Mouse (Mus musculus) stomach, embryonic 14.5 days (tissue): ENCODE data around the gene Cd53. TPM values are rescaled to one million over a fixed set of nuclear protein-coding genes. Genes with fewer than 3 reads are reported as not detected.
A peak's percentile ranks its signal among the peaks of the same experiment; 100 is the strongest.

Experiments used
- ATAC-seq: fragments of 200-750 bp; cut with Nextera tagmentation; 2 replicates; pipeline ENCODE4 v1.8.0; 2017; ENCODE audit warnings: low read depth, moderate TSS enrichment; ENCODE audit not compliant: insufficient number of reproducible peaks, insufficient read depth, low FRiP score
- H3K27ac ChIP-seq: fragments of 300-500 bp; sonication (generic); 2 replicates; pipeline ENCODE4 v1.5.1; 2014; ENCODE audit warnings: mild to moderate bottlenecking, low read length, moderate library complexity, mixed read lengths
- H3K27me3 ChIP-seq: fragments of 300-500 bp; sonication (generic); 2 replicates; pipeline ENCODE4 v1.6.1; 2014; ENCODE audit warnings: low read length, control low read depth, mixed read lengths; ENCODE audit not compliant: control insufficient read depth, insufficient read depth
- H3K36me3 ChIP-seq: fragments of 300-500 bp; sonication (generic); 2 replicates; pipeline ENCODE4 v1.6.1; 2014; ENCODE audit warnings: mild to moderate bottlenecking, control low read depth, low read length, moderate library complexity, mixed read lengths; ENCODE audit not compliant: control insufficient read depth, insufficient read depth
- H3K4me1 ChIP-seq: fragments of 300-500 bp; sonication (generic); 2 replicates; pipeline ENCODE4 v1.6.1; 2014; ENCODE audit warnings: low read length, control low read depth, mixed read lengths; ENCODE audit not compliant: control insufficient read depth, insufficient read depth
- H3K4me2 ChIP-seq: fragments of 300-500 bp; sonication (generic); replicated peaks from 2 replicates; pipeline ENCODE4 v1.6.1; 2014; ENCODE audit warnings: low read depth, low read length, control low read depth
- H3K4me3 ChIP-seq: fragments of 300-500 bp; sonication (generic); 2 replicates; pipeline ENCODE4 v1.5.1; 2014; ENCODE audit warnings: low read depth, low read length, control low read depth
- H3K9ac ChIP-seq: fragments of 300-500 bp; sonication (generic); replicated peaks from 2 replicates; pipeline ENCODE4 v1.6.1; 2014; ENCODE audit warnings: low read depth, mild to moderate bottlenecking, control low read depth, low read length, moderate library complexity, mixed read lengths
- H3K9me3 ChIP-seq: fragments of 300-500 bp; sonication (generic); 2 replicates; pipeline ENCODE4 v1.6.1; 2016; ENCODE audit warnings: low read depth, low read length, control low read depth; ENCODE audit not compliant: control insufficient read depth
- WGBS: fragments of 180-500 bp; shearing (Covaris S2); extraction: QIAGEN DNeasy Blood & Tissue Kit; methylation state at CpG from one replicate; pipeline ENCODE4 v1.1.7; 2014; 5-methylcytosine and 5-hydroxymethylcytosine counted together
- polyA plus RNA-seq: library from polyadenylated mRNA; unstranded; fragments of >200 nt; fragmentation: Nextera tagmentation; extraction: Ambion mirVana; gene quantifications from 2 replicates; pipeline ENCODE4 v1.2.1, GENCODE M21; 2014

The Cd53 gene
- polyA plus RNA-seq, 1 experiment from 2014 or later, result 8.2 TPM

DNA sequence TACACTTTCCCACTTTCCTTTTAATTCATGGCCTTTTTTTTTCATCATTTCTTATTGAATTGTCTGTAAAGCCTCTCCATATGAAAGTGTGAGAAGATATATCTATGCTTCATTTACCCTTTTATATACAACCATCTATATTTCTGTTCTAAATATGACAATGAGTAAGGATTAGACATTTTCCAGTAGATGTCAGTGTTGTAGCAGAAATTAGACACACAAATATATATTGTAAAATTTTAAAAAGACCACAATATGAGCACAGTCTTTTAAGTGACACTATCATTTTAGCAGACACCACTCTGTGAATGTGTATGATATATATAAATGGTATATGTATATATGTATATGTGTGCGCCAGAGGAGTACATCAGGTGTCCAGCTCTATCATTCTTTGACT is 18.1 kb downstream of the Cd53 start:
- Histone ChIP-seq H3K4me1 (no peaks in the 10 kb centered on the region), H3K36me3 (no peaks in the 10 kb centered on the region), H3K9me3 (no peaks in the 10 kb centered on the region), H3K27me3 (no peaks in the 10 kb centered on the region), H3K4me3 (no peak overlapping the region), H3K9ac (no peak overlapping the region), H3K4me2 (no peak overlapping the region), H3K27ac (no peak overlapping the region)
- WGBS, result 70% methylated on average over 1 of the region's 1 CpGs
- no peak for ATAC-seq

DNA sequence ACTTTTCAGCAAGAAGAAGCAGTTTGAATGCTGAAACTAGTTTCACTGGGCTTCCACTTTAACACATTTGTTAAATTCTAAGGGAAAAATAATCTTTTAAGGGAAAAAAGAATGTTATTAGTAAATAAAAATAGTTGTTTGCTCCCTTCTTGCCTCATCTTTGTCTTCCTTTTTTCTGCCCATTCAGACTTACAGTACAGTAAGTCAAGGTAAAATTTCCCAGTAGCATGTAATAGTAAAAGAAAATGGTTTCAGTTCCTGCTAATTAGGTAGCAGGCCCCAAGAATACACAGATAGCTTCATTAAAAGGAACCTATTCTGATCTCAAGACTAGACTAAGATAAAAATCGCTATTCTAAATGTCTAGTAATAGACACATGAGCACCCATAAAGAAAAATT is 34.1 kb downstream of the Cd53 start:
- no peak overlapping the region for H3K4me3 ChIP-seq
- H3K9ac ChIP-seq, result no peak overlapping the region
- 64% methylated on average over 1 of the region's 1 CpGs for WGBS
- no peaks in the 10 kb centered on the region for H3K36me3 ChIP-seq
- no peaks in the 10 kb centered on the region for H3K4me1 ChIP-seq
- H3K27ac ChIP-seq, result no peak overlapping the region
- H3K4me2 ChIP-seq, result no peak overlapping the region
- ATAC-seq, result no peak
- H3K27me3 ChIP-seq, result no peaks in the 10 kb centered on the region
- no peaks in the 10 kb centered on the region for H3K9me3 ChIP-seq

DNA sequence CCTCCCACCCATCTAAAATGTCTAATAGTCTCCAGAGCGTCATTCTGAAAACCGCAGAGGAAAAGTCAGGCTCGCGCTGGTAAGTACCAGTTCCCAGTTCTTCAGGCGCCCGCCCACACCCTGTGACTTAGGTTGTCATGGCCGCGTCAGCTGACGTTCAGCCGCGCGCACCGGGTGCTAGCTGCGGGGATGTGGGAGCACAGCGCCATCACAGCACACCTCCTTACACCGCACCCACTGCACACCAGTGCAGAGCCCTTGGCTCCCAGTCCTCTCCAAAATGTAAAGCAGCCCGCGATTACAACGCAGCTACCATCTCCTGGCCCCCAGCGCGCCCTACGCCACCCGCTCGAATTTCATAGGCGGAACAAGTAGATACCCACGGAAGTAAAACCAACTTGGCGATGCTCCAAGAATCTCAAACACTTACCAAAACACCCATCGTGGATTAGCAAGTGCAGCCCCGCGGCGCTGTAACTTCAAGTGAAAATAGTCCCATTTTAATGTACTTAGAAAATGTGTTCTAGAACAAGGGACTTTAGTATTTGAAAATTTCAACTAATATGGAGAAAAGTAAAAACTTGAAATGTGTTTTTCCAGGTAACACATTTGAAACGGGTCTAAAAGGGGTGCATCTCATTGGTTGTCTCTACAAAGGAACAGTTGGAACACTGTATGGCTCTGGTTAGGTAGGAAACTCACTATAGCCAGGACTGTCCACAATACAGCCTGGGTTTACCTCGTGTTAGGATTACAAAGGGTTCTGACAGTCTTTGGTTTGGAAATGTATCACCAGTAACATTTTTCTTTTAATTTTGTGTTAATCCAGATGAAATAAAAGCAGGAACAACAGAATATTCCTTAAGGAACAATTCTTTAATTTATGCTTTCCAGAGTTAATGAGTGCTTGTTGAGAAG is 67.7 kb downstream of the Cd53 start:
- ATAC-seq, result peak; percentile 91
- Histone ChIP-seq H3K4me2 (peak overlapping the region; percentile 49), H3K36me3 (no peaks in the 10 kb centered on the region), H3K27ac (peak overlapping the region; percentile 95), H3K4me1 (no peaks in the 10 kb centered on the region), H3K4me3 (peak overlapping the region; percentile 63), H3K9ac (peak overlapping the region; percentile 40), H3K27me3 (no peaks in the 10 kb centered on the region), H3K9me3 (no peaks in the 10 kb centered on the region)
- 2% methylated on average over 33 of the region's 33 CpGs for WGBS

DNA sequence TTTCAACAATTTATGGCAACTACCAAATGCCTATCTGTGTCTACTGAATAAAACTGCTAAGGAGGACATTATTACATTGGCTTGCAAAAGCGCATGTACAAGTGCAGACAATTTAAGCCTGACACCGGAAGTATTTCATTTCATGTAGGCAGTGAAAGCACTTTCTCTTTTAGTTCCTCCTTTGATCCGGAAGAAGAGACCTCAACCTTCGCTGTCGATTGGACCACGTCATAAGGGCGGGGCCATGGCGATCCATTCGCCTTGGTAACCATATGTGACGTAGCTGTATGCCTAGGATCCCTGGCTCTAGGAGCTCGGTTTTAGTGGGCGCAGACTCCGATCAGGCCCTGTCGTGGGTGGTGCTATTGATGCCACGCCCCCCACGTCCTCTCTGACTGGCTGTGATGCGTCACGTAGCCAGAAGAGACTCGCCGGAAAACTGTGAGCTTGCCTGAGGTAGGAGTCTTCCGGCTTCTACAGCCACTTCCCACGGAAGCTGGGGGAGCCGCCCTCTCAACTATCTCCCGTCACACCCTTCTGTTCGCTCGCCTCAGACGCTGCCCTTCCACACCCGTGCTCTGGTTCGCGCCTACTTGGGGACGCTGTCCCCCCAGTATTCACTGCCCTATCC is 68.4 kb downstream of the Cd53 start:
- 2% methylated on average over 31 of the region's 31 CpGs for WGBS
- H3K27me3 ChIP-seq, result no peaks in the 10 kb centered on the region
- peak; percentile 99 for ATAC-seq
- peak overlapping the region; percentile 40; the same call in 1 of the 2 replicates for H3K9ac ChIP-seq
- no peaks in the 10 kb centered on the region for H3K36me3 ChIP-seq
- peak overlapping the region; percentile 63 for H3K4me3 ChIP-seq
- H3K4me2 ChIP-seq, result peak overlapping the region; percentile 49
- no peaks in the 10 kb centered on the region for H3K9me3 ChIP-seq
- no peaks in the 10 kb centered on the region for H3K4me1 ChIP-seq
- H3K27ac ChIP-seq, result peak overlapping the region; percentile 95

Other genes with a start within 250 kb of the Cd53 start
- 74.1 and 75.1 TPM in 2 replicates for gene Dram2, start 242.4 kb downstream of the Cd53 start, polyA plus RNA-seq
- gene Cept1, start 242.3 kb downstream of the Cd53 start, polyA plus RNA-seq, result 65.1 and 69.5 TPM in 2 replicates
- 18.0 and 18.9 TPM in 2 replicates for gene Lrif1, start 105.2 kb downstream of the Cd53 start, polyA plus RNA-seq
- not detected in 2 replicates for gene Olfr266, start 36.1 kb upstream of the Cd53 start, polyA plus RNA-seq
- 0.59 and 1.6 TPM in 2 replicates for gene Kcna3, start 246.0 kb upstream of the Cd53 start, polyA plus RNA-seq